Mouse (Mus musculus) spleen, adult 2 months (tissue): ENCODE results near the gene Tcp11l2. TPM values are rescaled to one million over a fixed set of nuclear protein-coding genes. Genes with fewer than 3 reads are reported as not detected.

Experiments
- DNase-seq, 2 experiments: peaks; one replicate each; pipeline versions ENCODE4 v3.0.0 to v3.0.0-alpha.2; 2012 to 2021; ENCODE audit warnings: low spot score in 2 of 2, low read depth in 1 of 2
- H3K27ac ChIP-seq: fragments of 200-500 bp; 2 replicates; pipeline ENCODE4 v1.5.1; 2012; ENCODE audit warnings: low read length, inconsistent platforms; ENCODE audit not compliant: insufficient read depth
- H3K27me3 ChIP-seq: fragments of 200-500 bp; 2 replicates; pipeline ENCODE4 v1.6.1; 2012; ENCODE audit warnings: mild to moderate bottlenecking, moderate library complexity, low read length, inconsistent platforms; ENCODE audit not compliant: control insufficient read depth, insufficient read depth
- H3K36me3 ChIP-seq: fragments of 200-500 bp; 2 replicates; pipeline ENCODE4 v1.6.1; 2012; ENCODE audit warnings: mild to moderate bottlenecking, low read length, inconsistent platforms; ENCODE audit not compliant: control insufficient read depth, insufficient read depth
- H3K4me1 ChIP-seq: fragments of 200-500 bp; 2 replicates; pipeline ENCODE4 v1.6.1; 2011; ENCODE audit warnings: inconsistent platforms; ENCODE audit not compliant: control insufficient read depth, insufficient read depth, insufficient read length
- H3K4me3 ChIP-seq: fragments of 200-500 bp; 2 replicates; pipeline ENCODE4 v1.5.1; 2011; ENCODE audit warnings: mild to moderate bottlenecking, inconsistent platforms; ENCODE audit not compliant: insufficient read depth, insufficient read length; ENCODE audit errors: extremely low read depth
- CTCF ChIP-seq: fragments of 200-500 bp; IDR thresholded peaks from 2 replicates; pipeline ENCODE4 v1.5.1; 2011; ENCODE audit warnings: mild to moderate bottlenecking, inconsistent platforms; ENCODE audit not compliant: insufficient read depth, insufficient read length, insufficient replicate concordance; ENCODE audit errors: extremely low read depth
- POLR2A ChIP-seq: fragments of 200-500 bp; IDR thresholded peaks from 2 replicates; pipeline ENCODE4 v1.6.1; 2011; ENCODE audit warnings: low read depth, low read length, inconsistent platforms
- WGBS: fragments of 180-500 bp; shearing (Covaris S2); methylation state at CpG from one replicate; pipeline ENCODE4 v1.1.7; 2018; 5-methylcytosine and 5-hydroxymethylcytosine counted together
- polyA plus RNA-seq: library from polyadenylated mRNA; depleted of rRNA; stranded (reverse); fragments of >200 nt; gene quantifications from 2 replicates; pipeline ENCODE4 v1.2.3, GENCODE M21; 2012

Gene Tcp11l2
- polyA plus RNA-seq, 1 experiment: 81.2 TPM

DNA sequence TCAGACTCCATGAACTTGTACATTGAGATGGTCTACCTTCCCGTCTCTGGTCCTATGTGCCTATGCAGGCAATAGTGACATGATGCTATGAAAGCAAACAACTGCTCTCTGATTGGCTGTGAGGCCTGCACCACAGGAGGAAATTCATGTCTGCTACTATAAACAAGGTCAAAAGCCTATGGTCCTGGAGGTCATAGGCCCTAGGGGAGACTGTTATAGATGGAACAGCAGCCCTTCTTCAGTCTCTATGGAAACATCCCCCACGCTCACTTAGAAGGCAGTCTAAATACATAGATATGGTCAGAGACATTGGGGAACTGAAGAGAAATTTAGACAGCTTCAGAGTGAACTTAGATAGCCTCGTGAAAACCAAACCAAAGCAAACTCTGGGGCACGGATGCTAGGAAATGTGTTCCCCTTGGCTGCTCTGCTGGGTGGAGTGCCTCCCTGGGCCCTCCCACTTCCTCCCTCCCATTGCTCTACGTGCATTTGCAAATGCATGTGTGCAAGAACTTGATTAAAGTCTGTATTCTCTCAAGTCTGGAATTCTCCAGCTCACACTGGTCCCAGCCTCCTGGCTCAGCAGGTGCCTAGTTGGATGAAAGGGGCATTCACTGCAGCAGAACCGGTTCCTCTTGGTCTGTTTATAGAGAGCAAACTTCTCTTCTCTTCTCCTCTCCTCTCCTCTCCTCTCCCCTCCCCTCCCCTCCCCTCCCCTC lies 22.0 kb upstream of the Tcp11l2 start:
- peak in 1 of 2 experiments; percentile 59 for DNase-seq
- no peaks in the 10 kb centered on the region for H3K36me3 ChIP-seq
- WGBS: 29% methylated on average over 6 of the region's 6 CpGs
- H3K4me1 ChIP-seq: peaks cover 14% of the 10 kb centered on the region
- no peak overlapping the region for H3K4me3 ChIP-seq
- TF ChIP-seq POLR2A (no peak), CTCF (no peak)
- peak overlapping the region; percentile 67 for H3K27ac ChIP-seq
- H3K27me3 ChIP-seq: no peaks in the 10 kb centered on the region

DNA sequence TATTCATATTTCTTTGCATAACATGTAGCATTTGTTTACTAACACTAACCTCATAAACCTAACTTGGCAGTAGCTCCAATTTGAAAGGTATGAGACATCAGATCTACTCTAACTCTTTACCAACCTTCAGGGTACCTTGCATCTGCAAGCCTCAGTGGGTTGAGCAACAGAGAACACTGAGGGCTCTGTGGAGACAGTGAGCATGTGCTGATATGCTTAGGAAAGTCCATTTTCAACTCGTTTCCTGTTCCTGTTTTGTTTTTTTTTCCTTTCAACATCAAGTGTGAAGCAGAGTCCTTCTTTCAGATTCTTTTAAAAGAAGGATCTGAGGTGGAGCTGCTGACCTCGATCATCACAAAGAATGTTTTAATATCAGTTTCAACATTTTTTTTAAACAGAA lies 20.3 kb upstream of the Tcp11l2 start:
- Histone ChIP-seq H3K4me1 (peaks cover 11% of the 10 kb centered on the region), H3K36me3 (no peaks in the 10 kb centered on the region), H3K4me3 (no peak overlapping the region), H3K27me3 (no peaks in the 10 kb centered on the region), H3K27ac (no peak overlapping the region)
- 42% methylated on average over 2 of the region's 2 CpGs for WGBS
- TF ChIP-seq CTCF (no peak), POLR2A (no peak)
- no peak for DNase-seq

DNA sequence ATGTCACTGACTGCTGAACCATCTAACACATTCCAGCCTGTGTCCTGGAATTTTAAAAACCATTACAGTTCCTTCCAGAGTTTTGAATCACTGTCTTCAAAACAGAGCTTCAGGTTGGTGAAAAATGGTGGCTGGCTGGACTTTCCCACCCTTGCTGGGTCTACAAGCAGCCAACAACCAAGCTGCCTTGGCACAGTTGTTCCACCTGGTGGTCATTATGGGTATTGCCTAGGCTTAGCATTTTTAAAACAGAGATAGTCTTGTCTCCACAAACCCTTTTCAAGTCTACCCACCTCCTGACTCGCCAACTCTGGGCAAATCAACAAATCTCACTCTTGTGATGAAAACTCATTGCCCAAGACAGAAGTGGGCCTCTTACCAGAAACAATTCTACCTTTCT lies 17.9 kb upstream of the Tcp11l2 start:
- no peak overlapping the region for H3K27ac ChIP-seq
- peaks cover 19% of the 10 kb centered on the region for H3K4me1 ChIP-seq
- H3K27me3 ChIP-seq: no peaks in the 10 kb centered on the region
- H3K4me3 ChIP-seq: no peak overlapping the region
- 92% methylated on average over 1 of the region's 1 CpGs for WGBS
- H3K36me3 ChIP-seq: no peaks in the 10 kb centered on the region
- DNase-seq: no peak
- no peak for TF ChIP-seq POLR2A
- peak; percentile 33; the same call in 1 of the 2 replicates for TF ChIP-seq CTCF

DNA sequence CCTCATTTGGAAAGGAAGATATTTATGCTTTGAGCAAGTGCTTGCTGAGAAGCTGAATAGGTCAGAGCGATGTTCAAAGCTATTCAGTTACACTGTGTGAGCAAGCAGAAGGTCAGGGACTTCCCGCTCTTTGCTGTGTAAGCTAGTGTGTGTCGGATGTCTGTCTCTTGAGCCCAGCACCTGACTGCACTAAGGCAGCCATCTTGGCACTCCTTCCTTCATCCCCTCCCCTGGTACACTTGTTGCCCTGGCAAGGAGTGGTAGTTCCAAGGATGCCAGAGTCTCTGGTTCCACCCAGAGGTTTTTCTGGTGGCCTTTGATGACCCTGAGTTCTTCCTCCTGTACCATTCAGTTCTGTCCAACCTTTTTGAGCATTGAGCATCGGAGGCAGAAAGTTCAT lies 16.4 kb upstream of the Tcp11l2 start:
- DNase-seq: no peak
- no peak overlapping the region for H3K27ac ChIP-seq
- no peaks in the 10 kb centered on the region for H3K36me3 ChIP-seq
- H3K27me3 ChIP-seq: no peaks in the 10 kb centered on the region
- TF ChIP-seq CTCF (no peak), POLR2A (no peak)
- H3K4me1 ChIP-seq: peaks cover 13% of the 10 kb centered on the region
- WGBS: 82% methylated on average over 4 of the region's 4 CpGs
- H3K4me3 ChIP-seq: no peak overlapping the region

- WGBS: 89% methylated on average over 5 of the region's 5 CpGs
- H3K4me3 ChIP-seq: no peak overlapping the region
- H3K27ac ChIP-seq: no peak overlapping the region
- no peak for TF ChIP-seq CTCF
- TF ChIP-seq POLR2A: no peak
- H3K4me1 ChIP-seq: peaks cover 8% of the 10 kb centered on the region; the same call in 1 of the 2 replicates
- H3K36me3 ChIP-seq: no peaks in the 10 kb centered on the region
- no peak for DNase-seq
- H3K27me3 ChIP-seq: no peaks in the 10 kb centered on the region
These were observed 14.3 kb upstream of the Tcp11l2 start for GRCm38 (mm10) chr10:84562121-84562520.

GRCm38 (mm10) chr10:84562567-84563554 lies 13.6 kb upstream of the Tcp11l2 start:
- peak; percentile 6; the same call in 1 of the 2 replicates for TF ChIP-seq CTCF
- no peak for TF ChIP-seq POLR2A
- Histone ChIP-seq H3K36me3 (no peaks in the 10 kb centered on the region), H3K4me1 (peaks cover 8% of the 10 kb centered on the region; the same call in 1 of the 2 replicates), H3K4me3 (no peak overlapping the region), H3K27me3 (no peaks in the 10 kb centered on the region), H3K27ac (no peak overlapping the region)
- peak; percentile 48 to 61 for DNase-seq
- WGBS: 52% methylated on average over 13 of the region's 13 CpGs

- Histone ChIP-seq H3K4me1 (peaks cover 8% of the 10 kb centered on the region; the same call in 1 of the 2 replicates), H3K27ac (no peak overlapping the region), H3K4me3 (no peak overlapping the region), H3K36me3 (no peaks in the 10 kb centered on the region), H3K27me3 (no peaks in the 10 kb centered on the region)
- 90% methylated on average over 8 of the region's 8 CpGs for WGBS
- no peak for TF ChIP-seq POLR2A
- TF ChIP-seq CTCF: no peak
- no peak for DNase-seq
These were observed 12.0 kb upstream of the Tcp11l2 start for GRCm38 (mm10) chr10:84564427-84564826.
